Mouse (Mus musculus) heart, postnatal 0 days (tissue): ENCODE measurements at regions not wholly inside any gene's neighbourhood (a gene's known extent, or its start where the extent isn't known, plus 50 kb on each side); places are given as distances from the start of the nearest gene placed in this dataset.

Experiments
- CTCF ChIP-seq: IDR thresholded peaks from 2 replicates; pipeline ENCODE4 v1.5.1; 2016; ENCODE audit warnings: antibody characterized with exemption, control low read depth, low read depth
- EP300 ChIP-seq: IDR thresholded peaks from 2 replicates; pipeline ENCODE4 v1.6.1; 2016; ENCODE audit warnings: antibody characterized with exemption, low read depth

DNA sequence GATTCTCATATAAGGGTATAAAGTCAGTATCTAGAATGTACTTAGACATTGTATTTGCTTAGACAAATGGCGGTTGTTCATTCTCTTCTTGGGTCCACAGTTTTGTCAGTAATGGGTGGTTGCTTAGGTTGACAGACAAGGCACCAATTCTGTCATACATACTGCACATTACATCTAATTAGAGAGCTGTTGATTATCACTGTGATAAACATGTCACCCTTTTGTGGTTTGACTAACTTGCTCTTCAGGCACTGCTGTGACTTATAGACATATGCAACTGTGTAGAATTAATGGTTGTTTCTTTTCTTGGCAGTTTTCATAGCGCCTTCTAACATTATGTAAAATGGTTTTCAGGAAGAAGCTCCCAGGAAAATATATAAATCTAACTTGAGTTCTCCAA, 1069.4 kb downstream of the Slitrk1 start:
- TF ChIP-seq CTCF, result no peak
- no peak for TF ChIP-seq EP300
